Mouse (Mus musculus) megakaryocyte, adult 5-6 weeks (primary cell): ENCODE data around the gene Phactr4. TPM values are rescaled to one million over a fixed set of nuclear protein-coding genes. Genes with fewer than 3 reads are reported as not detected.

Experiments
- ATAC-seq: 2 replicates; pipeline ENCODE4 v1.8.0; 2016; ENCODE audit warnings: mild to moderate bottlenecking, inconsistent platforms; ENCODE audit not compliant: poor library complexity, severe bottlenecking
- total RNA-seq, 2 experiments: library from RNA; stranded (forward) in 1 of 2; stranded (reverse) in 1 of 2; fragments of 153-499, 151-499 nt in 1 of 2; fragments of 221-1000, 200-1000 nt in 1 of 2; gene quantifications; 2 replicates each; pipeline versions ENCODE4 v1.2.3 to v1.2.4; 2015 to 2017

Gene Phactr4
- total RNA-seq (2015) (33.8 and 36.3 TPM in 2 replicates), total RNA-seq (2017) (6.6 and 13.2 TPM in 2 replicates)

- peak; percentile 99 for ATAC-seq
Observed at GRCm38 (mm10) chr4:132421923-132422782, at the start of gene Phactr4. TSS of gene Phactr4 (minus strand) at chr4:132422489.

GRCm38 (mm10) chr4:132469873-132470272, 47.6 kb upstream of the Phactr4 start:
- no peak for ATAC-seq

- no peak for ATAC-seq
Observed at GRCm38 (mm10) chr4:132464255-132464613, 41.9 kb upstream of the Phactr4 start.

DNA sequence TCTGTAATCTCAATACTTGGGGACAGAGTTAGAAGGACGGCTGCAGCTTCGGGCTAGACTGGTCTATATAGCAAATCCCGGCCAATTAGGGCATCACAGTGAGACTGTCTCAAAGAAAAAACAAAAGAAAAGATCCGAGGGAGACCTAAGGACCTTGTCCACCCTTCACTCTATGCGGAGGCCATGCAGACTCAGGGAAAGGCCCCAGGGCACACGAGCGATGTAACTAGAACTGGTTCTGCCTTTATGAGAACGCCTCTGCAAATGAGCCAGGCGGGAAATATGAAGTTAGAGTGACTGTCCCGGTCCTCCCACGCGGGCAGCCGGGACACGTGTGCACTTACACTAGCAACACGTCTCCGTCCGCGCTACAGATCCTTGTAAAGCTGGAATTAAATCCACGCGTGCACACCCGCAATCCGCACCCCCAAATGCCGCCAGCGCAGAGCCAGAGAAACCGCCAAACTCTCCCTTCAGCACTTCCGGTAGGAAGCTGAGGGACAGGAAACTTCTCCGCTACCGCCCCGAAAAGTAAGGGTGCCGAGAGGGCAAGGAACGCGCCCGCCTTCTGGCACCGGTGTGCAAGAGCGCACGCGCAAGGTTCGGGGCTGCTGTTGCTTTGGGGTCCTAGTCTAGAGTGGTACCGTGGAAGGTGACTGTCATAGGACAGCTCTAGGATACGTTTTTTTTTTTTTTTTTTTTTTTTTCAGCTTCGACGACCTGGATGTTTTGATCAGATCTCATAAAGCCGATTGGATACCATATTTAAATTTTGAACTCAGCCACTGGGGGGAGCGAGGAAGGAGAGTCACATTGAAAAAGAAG, 41.4 kb upstream of the Phactr4 start, which contains the start of gene Med18:
Med18 (minus strand) TSS at position 492 of the 825 bp plus-strand sequence.
- peak; percentile 97 for ATAC-seq

GRCm38 (mm10) chr4:132462836-132463235, 40.5 kb upstream of the Phactr4 start:
- ATAC-seq: no peak

DNA sequence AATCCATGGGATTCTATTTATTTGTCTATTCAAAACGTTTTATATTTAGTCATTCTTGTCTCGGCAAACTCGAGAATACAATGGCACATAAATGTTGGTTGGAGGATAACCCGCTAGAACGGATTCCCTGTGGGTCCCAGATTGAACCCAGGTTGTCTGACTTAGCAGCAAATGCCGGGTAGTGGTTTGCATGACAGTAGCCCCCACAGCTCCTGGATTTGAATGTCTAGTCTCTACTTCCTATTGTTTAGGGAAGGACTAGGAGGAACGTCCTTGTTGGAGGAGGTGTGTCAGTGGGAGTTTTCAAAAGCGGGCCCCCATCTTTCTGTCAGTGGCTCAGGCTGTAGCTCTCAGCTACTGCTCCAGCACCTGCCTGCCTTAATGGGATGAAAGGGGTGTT, 37.9 kb upstream of the Phactr4 start:
- ATAC-seq: no peak

- no peak for ATAC-seq
Observed at GRCm38 (mm10) chr4:132455561-132455960, 33.3 kb upstream of the Phactr4 start.

GRCm38 (mm10) chr4:132455146-132455545, 32.9 kb upstream of the Phactr4 start:
- ATAC-seq: no peak

GRCm38 (mm10) chr4:132454216-132454615, 31.9 kb upstream of the Phactr4 start:
- ATAC-seq: no peak

DNA sequence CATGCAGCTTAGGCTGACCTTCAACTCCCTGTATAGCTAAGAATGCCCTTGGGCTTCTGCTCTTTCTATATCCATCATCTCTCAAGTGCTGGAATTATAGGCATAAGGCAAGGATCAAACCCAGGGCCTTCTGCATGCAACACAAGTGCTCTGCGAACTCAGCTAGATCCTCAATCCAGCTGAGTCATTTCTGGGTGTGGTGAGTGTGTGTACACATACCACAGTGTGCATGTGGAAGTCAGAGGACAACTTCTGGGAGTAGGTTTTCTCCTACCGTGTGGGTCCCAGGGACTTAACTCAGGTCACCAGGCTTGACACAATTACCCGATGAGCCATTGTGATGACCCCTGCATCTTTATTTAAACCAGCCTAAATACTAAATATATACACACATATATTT, 27.5 kb upstream of the Phactr4 start:
- ATAC-seq: no peak

- ATAC-seq: no peak
Observed at GRCm38 (mm10) chr4:132446105-132446504, 23.8 kb upstream of the Phactr4 start.

DNA sequence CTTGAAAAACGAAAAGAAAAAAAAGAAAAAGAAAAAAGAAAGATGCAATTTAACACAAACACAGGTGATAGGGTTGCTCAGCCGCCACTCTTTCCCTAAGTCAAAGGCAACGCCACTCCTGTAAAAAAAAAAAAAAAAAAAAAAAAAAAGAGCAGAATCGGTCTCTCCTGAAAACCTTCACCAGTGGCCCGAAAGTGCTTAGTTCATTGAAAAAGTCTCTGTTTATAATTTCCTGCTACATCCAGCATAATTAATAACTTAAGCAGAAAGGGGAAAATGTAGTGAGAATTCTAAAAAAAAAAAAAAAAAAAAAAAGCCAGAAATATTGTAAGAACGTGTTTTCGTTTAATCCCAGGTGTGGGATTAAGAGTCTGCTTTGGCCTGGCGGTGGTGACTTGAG, 22.2 kb upstream of the Phactr4 start:
- no peak for ATAC-seq

DNA sequence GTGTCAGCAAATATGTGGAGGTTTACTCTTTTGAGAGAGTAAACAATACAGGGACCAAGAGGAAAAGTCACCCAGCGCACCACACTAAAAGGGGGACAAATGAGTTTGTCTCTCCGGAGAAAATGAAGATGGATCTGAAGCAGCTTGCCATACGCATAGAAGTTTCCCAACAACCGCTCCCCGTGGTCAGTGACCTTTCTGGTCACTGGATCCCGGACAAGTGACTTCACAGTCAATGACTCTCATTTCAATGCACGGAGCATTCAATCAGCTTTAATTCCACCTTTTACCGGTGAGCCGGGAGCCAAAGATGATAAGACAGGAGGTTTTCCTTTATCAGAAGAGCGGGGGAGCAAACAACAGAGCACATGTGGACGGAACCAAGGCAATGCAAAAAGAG, 15.6 kb upstream of the Phactr4 start:
- no peak for ATAC-seq

DNA sequence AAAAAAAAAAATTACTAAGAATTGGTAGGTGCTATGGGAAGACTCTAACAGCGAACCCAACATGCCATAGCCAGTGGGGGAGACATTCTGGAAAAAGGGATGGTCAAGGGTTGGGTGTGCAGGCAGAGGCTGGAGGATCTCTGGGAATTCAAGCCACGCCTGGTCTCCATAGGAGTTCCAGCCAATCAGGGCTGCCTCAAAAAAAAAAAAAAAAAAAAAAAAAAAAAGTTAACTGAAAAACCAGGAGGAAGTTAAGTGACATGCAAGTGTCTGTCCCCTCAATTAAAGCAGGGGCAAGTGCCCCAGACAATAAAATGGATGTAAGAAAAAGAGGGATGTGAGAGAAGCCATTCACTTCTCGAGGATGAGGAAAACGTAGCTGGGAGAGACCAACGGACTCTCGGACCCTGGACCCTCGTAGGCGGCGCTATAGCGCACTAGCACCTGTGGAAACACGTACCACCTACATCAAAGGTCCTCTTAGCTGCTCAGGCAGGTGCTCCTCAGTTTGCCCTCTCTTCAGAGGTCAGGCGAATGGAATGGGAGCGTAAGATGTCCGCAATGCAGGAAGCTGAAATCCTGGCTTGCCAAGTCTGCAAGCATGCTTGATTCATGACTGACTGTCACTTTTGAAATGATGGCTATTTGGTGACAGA, 10.6 kb upstream of the Phactr4 start:
- ATAC-seq: no peak

DNA sequence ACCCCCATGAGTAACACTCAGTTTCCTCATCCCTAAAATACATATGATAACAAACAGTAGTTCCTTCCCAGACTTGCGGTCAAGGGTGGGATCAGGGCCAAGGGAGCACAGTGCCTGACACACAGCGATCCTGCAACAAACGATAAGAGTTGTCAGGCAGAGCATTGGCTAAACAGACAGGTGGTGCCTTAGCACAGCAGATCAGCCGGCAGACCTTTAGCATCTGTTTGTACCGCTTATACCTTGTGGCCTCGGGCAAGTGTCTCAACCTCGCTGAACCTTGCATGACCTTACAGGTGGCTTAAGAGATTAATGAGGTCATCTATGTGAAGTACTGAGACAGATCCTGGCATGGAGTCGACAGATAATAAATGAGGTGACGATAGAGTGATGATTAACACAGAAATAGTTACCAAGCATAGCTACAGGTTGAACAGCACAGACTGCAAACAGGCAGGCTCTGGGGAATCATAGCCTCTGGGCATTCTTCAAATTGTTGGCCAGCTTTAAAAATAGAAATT, 5.8 kb upstream of the Phactr4 start:
- ATAC-seq: peak; percentile 60

GRCm38 (mm10) chr4:132427493-132427892, 5.2 kb upstream of the Phactr4 start:
- no peak for ATAC-seq

DNA sequence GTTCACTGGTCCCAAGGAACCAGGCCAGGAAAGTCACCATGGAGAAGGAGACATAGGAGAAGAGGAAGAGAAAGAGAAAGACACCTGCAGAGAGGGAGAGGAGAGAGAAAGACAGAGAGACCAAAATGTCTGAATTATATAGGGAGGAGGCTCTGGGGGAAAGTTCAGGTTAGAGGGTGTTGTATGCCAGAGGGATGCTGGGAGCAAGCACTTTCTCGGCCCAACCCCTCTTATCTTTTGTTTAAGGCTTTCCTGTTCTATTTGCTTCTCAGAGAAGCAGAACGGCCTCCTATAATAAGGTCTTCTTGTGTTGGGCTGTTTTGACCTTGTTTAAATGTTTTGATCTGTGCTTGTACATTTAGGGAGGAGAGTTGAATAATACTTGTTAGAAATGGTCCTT, 3.7 kb upstream of the Phactr4 start:
- no peak for ATAC-seq

GRCm38 (mm10) chr4:132424765-132425164, 2.5 kb upstream of the Phactr4 start:
- ATAC-seq: no peak

GRCm38 (mm10) chr4:132421556-132421922, 750 bp downstream of the Phactr4 start:
- no peak for ATAC-seq

GRCm38 (mm10) chr4:132420471-132420870, 1.8 kb downstream of the Phactr4 start:
- ATAC-seq: no peak

GRCm38 (mm10) chr4:132415966-132416365, 6.3 kb downstream of the Phactr4 start:
- ATAC-seq: no peak
